Mouse (Mus musculus) heart, adult 8-10 months (tissue): ENCODE results near the gene Gch1. TPM values are rescaled to one million over a fixed set of nuclear protein-coding genes. Genes with fewer than 3 reads are reported as not detected.

Source experiments
- DNase-seq: peaks from one replicate; pipeline ENCODE4 v3.0.0; 2022; ENCODE audit warnings: low spot score
- total RNA-seq, 4 experiments: library from RNA; stranded (reverse); gene quantifications; 2 replicates each; pipeline ENCODE4 v1.2.4; 2022

Gch1 gene
- total RNA-seq, 4 experiments from 2014 or later: 5.5 to 6.8 (median 6.4) TPM

- no peak for DNase-seq
Observed at GRCm38 (mm10) chr14:47206601-47207000, 17.4 kb upstream of the Gch1 start.

- no peak for DNase-seq
Observed at GRCm38 (mm10) chr14:47205270-47205972, 16.2 kb upstream of the Gch1 start.

GRCm38 (mm10) chr14:47197340-47197739, 8.1 kb upstream of the Gch1 start:
- DNase-seq: no peak

- DNase-seq: no peak
Observed at GRCm38 (mm10) chr14:47196711-47197110, 7.5 kb upstream of the Gch1 start.

- DNase-seq: no peak
Observed at GRCm38 (mm10) chr14:47194096-47194495, 4.9 kb upstream of the Gch1 start.

- DNase-seq: no peak
Observed at GRCm38 (mm10) chr14:47193506-47193905, 4.3 kb upstream of the Gch1 start.

- DNase-seq: no peak
Observed at GRCm38 (mm10) chr14:47191861-47192260, 2.6 kb upstream of the Gch1 start.

GRCm38 (mm10) chr14:47190626-47191025, 1.4 kb upstream of the Gch1 start:
- peak; percentile 25 for DNase-seq

- no peak for DNase-seq
Observed at GRCm38 (mm10) chr14:47189635-47189955, 382 bp upstream of the Gch1 start.

GRCm38 (mm10) chr14:47188475-47188847, 752 bp downstream of the Gch1 start:
- DNase-seq: no peak

GRCm38 (mm10) chr14:47187666-47188360, 1.4 kb downstream of the Gch1 start:
- DNase-seq: peak; percentile 51

- peak; percentile 7 for DNase-seq
Observed at GRCm38 (mm10) chr14:47187261-47187660, 2.0 kb downstream of the Gch1 start.

GRCm38 (mm10) chr14:47186561-47186960, 2.7 kb downstream of the Gch1 start:
- DNase-seq: no peak

- peak; percentile 73 for DNase-seq
Observed at GRCm38 (mm10) chr14:47181497-47182290, 7.5 kb downstream of the Gch1 start.

GRCm38 (mm10) chr14:47178851-47179250, 10.4 kb downstream of the Gch1 start:
- no peak for DNase-seq

GRCm38 (mm10) chr14:47177846-47178414, 11.3 kb downstream of the Gch1 start:
- peak; percentile 82 for DNase-seq

- no peak for DNase-seq
Observed at GRCm38 (mm10) chr14:47176226-47176625, 13.0 kb downstream of the Gch1 start.

- no peak for DNase-seq
Observed at GRCm38 (mm10) chr14:47175136-47175535, 14.1 kb downstream of the Gch1 start.

GRCm38 (mm10) chr14:47172073-47172472, 17.1 kb downstream of the Gch1 start:
- DNase-seq: peak; percentile 9

GRCm38 (mm10) chr14:47170499-47171109, 18.6 kb downstream of the Gch1 start:
- no peak for DNase-seq

- DNase-seq: no peak
Observed at GRCm38 (mm10) chr14:47169677-47170410, 19.4 kb downstream of the Gch1 start.
